Mouse (Mus musculus): ENCODE results near the gene Arsa.
"Not testable (repeated sequence)": the region's sequence is repeated elsewhere in the genome, so short reads cannot be mapped to it uniquely, and the experiment has no call there.

Gene Arsa

DNA sequence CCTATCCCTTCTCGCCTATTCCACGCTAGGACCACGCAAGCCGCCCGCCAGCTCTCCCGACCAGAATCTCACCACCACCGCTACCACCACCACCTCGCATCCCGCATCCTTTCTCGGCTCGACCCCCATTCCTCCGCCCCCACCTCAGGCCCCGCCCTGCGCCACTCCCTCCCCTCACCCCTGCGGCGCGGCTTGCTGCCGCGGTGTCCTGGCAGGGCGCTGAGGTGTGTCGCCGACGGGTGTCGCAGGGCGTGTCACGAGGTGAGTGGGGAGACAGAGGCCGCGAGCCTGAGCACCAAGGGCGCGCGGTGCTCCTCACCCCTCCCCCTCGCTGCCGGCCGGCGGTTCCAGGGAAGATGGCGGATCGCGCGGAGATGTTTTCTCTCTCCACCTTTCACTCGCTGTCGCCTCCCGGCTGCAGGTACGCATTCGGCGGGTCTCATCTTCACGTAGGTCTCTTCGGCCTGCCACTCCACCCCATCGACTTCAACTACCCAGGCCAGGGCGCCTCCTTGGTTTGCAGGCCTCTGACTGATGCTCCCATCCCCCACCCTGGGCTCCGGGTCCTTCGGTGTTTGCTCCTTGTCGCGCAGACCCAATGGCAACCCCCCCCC lies 23.3 kb downstream of the Arsa start, which contains the start of gene Mapk8ip2:
Gene Mapk8ip2 (plus strand): TSS at position 49 of the 614 bp plus-strand sequence.
- DNase-seq (ENCODE audit: low spot score) = no peak

DNA sequence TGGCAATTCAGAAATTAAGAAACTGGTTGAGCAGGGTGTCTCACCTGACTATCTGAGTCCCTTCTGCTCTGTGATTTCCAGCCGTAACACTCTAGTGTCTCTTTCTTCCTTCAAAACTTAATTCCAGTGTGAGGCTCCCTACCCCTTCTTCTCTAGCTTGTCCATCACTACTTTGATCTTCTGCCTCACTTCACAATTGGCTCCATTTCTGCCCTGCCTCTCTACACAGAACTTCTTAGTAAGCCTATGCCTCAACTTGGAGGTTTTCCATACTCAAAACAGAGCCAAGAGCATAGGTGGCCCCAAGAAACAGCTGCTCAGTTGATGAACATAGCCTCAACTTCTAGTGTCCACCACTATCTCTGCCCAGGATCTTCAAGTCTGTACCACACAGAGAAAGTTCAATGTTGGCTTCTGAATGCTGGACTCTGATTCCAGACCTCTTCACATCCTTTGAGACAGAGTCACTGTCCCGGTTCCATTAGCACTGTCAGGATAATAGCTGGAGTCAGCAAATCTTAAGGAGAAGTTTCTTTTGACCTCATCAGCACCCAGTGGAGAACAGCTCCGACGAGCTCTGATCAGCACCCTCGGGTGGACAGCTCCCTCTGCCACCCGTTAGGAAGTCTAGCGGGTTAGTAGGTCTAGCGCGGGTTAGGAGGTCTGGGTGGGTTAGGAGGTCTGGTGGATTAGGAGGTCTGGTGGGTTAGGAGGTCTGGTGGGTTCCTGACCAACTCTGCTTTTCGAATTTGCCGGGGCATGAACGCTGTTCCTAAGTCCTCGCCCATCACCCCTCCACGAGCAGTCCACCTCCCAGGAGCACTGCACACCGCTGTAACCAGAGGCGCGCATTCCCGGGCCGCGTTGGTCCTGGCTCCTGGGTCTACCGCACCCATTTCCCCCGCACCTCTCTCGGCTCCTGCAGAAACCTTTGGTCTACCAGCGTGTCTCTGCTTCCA lies 24.0 kb downstream of the Arsa start:
- DNase-seq (ENCODE audit: low spot score) = no peak

- DNase-seq (ENCODE audit: low spot score) = no peak
These were observed 34.6 kb downstream of the Arsa start for GRCm38 (mm10) chr15:89442486-89443070.

DNA sequence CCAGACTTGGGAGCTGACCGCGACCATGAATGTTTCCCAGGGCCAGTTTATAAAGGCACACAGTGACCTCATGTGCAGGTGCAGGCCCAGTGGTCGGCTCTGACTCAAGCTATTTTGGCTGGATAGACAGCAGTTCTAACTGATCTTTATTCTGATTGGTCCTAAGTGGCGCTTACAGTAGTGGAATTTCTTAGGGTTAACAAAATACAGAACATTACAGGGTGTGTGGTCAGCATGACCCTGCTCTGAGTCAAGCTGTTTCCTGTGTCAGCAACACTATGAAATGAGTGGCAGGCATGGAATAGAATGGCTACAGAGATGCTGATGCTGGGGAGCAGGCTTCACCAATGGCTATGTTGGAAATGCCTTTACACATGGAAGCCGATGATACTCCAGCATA lies 41.3 kb downstream of the Arsa start:
- DNase-seq (ENCODE audit: low spot score) = no peak

DNA sequence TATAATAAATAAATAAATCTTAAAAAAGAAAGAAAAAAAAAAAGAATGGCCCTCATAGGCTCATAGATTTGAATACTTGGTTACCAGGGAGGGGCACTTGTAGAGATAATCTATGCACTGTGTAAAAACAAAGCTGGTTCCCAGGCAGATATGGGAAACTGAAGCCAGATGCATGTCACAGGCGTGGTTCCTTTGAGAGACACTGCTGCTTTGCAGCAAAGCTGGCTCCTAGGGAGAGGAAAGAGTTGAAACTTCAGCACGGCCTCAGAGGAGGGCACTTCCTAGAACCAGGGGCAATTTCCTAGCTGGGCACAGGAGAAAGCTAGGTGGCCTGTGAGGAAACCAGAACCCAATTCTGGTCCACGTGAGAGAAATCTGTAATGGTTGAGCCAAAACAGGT lies 43.1 kb downstream of the Arsa start:
- no peak for DNase-seq (ENCODE audit: low spot score)

GRCm38 (mm10) chr15:89432946-89433345 lies 44.3 kb downstream of the Arsa start:
- no peak for DNase-seq (ENCODE audit: low spot score)

- DNase-seq (ENCODE audit: low spot score) = no peak
These were observed 45.4 kb downstream of the Arsa start for GRCm38 (mm10) chr15:89431806-89432205.

DNA sequence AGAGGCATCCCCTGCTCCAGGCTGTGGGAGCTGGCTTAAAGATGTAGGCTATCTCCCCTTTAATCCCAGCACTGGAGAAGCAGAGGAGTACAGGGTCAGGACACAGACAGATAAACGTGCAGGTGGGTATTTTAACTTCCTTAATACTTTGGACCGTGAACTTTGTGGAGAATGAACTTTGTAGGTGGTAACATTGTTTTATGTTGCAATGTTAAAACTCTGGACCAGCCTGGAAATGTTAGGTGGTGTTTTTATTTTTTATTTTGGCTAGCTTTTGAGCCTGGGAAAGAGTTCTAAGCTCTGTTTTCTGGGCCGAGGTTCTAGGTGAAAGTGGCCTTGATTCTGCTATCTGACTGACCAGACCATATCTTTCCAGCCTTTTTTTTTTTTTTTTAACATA lies 46.0 kb downstream of the Arsa start:
- DNase-seq (ENCODE audit: low spot score) = no peak

GRCm38 (mm10) chr15:89430771-89431170 lies 46.5 kb downstream of the Arsa start:
- not testable (repeated sequence) for DNase-seq (ENCODE audit: low spot score)

DNA sequence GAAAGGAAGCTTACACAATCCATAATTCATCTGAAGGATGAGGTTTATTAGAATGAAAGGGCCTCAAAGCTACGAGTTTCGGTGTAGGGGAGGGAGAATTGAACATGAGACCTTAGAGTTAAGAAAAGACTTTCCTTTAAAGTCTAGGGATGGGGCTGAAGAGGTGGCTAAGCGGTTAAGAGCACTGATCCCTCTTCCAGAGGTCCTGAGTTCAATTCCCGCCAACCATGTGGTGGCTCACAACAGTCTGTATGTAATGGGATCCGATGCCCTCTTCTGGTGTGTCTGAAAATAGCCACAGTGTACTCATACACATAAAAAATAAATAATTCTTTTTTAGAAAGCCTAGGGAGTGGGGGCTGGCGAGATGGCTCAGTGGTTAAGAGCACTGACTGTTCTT lies 46.9 kb downstream of the Arsa start:
- DNase-seq (ENCODE audit: low spot score) = no peak

DNA sequence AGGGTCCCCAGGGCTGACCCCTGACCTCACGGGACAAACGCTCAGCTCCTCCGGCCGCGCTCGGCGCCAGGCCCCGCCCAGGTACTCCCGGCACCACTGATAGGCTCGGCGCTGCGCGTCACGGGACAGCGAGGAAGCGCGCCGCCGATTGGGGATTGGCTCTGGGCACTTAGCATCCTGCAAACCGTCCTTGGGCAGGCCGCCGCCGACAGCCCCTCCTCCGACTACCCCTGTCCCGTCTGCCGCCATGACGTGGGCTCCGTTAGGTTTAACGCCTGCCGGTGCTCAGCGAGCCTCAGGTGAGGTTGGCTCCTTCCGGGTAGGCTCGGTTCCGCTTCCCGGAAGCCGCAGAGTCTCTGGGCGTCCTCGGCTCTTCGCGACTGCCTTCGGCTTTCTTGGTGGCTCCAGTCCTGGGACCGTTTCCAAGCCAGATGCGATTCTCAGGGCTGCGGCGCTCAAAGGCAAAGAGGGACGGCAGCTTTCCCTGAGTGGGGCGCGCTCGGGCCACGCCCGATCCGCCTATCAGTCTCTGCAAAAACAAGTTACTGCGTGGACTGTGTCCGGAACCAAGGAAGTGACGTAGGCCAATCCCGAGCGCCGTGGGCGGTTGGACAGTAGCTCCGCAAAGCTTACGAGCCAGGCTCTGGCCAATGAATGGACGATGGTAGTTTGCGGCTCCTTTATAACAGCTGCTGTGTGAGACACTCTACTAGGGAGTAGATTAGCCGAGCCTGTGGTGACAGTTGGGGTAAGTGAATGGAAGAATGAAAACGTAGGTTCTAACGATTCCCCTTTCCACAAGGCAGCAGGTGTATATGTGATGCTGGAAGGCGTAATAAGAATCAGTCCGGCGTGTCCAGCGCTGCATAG lies 47.6 kb downstream of the Arsa start, which contains the start of the genes C730034F03Rik, Gm44502 and Chkb:
Gene C730034F03Rik (plus strand): TSS at position 238 of the 870 bp plus-strand sequence.
Gene Gm44502 (minus strand): TSS at position 345 of the 870 bp plus-strand sequence.
Gene Chkb (minus strand): TSS at position 557 of the 870 bp plus-strand sequence.
- DNase-seq (ENCODE audit: low spot score) = peak; percentile 90

DNA sequence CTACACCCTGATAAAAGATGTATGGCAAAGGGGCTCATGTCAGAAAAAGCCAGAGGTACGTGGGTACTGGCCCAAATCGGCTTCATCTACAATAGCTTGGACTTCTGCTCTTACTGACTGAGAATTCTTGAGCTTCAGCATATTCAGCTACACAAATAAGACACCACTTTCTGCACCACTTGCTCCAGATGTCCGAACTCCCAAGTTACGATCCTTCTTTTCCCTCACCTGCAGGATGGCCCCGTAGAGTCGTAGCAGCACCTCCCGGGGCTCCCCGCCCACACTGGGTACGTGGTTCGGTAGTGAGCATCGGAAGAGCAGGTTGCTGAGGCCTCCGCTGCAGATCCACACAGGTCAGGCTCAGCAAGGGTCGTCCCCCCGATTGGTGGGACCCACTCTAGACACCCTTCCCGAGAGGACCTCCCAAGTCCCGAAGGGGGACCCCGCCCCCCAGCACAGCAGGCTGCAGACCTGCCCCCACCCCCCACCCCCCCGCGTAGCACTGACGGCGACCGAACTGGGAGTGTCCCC lies 48.3 kb downstream of the Arsa start:
- no peak for DNase-seq (ENCODE audit: low spot score)

GRCm38 (mm10) chr15:89428136-89428790 lies 49.0 kb downstream of the Arsa start:
- no peak for DNase-seq (ENCODE audit: low spot score)

DNA sequence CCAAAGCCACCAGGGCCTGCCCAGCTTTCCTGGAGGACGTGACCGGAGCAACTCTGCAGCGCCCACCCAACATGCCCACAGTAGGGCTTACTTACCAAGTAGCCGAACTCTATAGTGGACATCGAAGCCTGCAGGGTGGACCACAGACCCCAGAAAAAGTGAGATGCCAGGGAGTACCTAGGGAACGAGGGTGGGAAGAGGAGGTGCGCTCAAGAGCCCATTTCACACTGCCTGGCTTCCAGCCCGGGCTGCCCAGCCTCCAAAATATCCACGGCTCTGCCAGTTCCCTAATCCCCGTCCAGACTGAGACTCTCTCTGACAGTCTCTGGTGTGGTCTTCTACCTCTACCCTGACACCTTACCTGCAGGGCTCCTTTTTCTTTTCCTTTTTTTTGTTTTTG lies 50.5 kb downstream of the Arsa start:
- DNase-seq (ENCODE audit: low spot score) = no peak

DNA sequence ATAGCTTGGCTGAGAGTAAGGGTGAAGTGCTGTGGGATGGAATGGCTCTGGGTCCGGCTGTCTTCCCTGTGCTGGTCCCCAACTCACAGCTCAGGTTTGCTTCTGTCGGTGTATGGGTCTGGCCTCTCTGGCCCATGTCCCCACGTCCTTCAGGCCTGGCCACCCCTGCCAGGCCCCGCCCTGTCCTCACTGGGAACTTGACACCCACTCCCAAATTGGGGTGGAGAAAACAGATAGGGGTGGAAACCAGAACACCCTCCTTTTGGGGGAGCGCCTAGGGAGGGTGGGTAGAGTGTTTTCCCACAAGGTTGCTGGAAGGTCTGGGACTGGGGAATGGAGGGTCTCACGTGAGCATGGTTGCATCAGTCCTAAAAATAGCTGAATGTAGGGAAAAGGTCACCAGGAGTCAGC lies 51.5 kb downstream of the Arsa start, which contains the start of gene Cpt1b:
Gene Cpt1b (minus strand): TSS at position 153 of the 411 bp plus-strand sequence.
- DNase-seq (ENCODE audit: low spot score) = no peak

DNA sequence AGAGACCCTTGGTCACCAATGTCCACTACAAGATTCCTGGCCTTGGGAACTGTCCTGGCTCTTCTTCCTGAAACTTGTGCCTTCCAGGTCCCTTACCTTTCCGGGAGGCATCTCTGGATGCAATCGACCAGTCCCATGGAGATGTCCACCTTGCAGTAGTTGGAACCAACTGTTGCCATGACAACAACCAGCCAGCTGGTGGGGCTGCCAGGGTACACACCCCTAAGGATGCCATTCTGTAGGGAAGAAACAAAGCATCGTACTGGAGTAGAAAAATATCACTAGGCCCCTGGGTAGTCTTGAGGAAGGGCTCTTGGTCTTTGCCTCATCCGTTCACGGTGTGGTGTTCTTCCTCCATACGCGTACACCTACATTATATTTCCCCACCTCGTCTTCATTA lies 52.6 kb downstream of the Arsa start:
- no peak for DNase-seq (ENCODE audit: low spot score)
